Comparison of ENCODE assay signal across 23 mouse cellular contexts in the genomic region with DNA sequence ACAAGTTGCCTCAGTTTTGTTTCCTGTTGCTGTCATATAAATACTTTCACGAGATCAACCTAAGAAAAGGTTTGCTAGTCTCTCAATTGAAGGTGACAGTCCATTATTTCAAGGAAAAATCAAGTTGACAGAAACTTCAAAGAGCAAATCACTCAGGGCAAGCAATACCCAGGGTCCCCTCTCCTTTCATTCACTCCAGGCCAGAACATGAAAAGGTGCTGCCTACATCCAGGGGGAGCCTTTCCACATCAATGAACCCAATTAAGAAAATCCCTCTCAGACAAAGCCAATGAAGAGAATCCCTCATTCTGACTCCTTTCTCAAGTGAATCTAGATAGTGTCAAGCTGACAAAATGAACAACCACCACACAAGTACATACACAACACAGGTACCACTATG. TPM values are rescaled to one million over a fixed set of nuclear protein-coding genes. Genes with fewer than 3 reads are reported as not detected.
A peak's percentile ranks its signal among the peaks of the same experiment; 100 is the strongest.
DNase-seq lines count a peak whose midpoint lies in the region; ATAC-seq and TF ChIP-seq lines count a peak whose summit lies in the region.
"Had no signal": no experiment of that assay in that cellular context is flagged by ENCODE, and none has a peak within 500 bp of the region (broad histone marks: within the 10 kb centered on the region; RNA-seq: fewer than 3 reads in every experiment).

No protein-coding gene starts in this region.

- no peak for ATAC-seq in CD4-positive, CD25-positive, alpha-beta regulatory T cell, adult 4 months
- no peak for ATAC-seq in hindbrain, embryonic 13.5 days (ENCODE audit: low FRiP score)
- ATAC-seq: forebrain, embryonic 13.5 days; hindbrain, postnatal 0 days; intestine, embryonic 15.5 days had no signal

- peak overlapping the region; percentile 24; the same call in 1 of the 2 replicates for H3K27ac ChIP-seq in hindbrain, embryonic 10.5 days
- H3K27ac ChIP-seq in hindbrain, embryonic 13.5 days, result no peak overlapping the region
- H3K27ac ChIP-seq in heart, embryonic 10.5 days, result no peak overlapping the region
- H3K27ac ChIP-seq: embryonic facial prominence, embryonic 13.5 days; forebrain, embryonic 13.5 days; gastrocnemius, adult 2 months; heart, embryonic 13.5 days; hindbrain, embryonic 12.5 days; hindbrain, postnatal 0 days; intestine, embryonic 15.5 days had no signal

- H3K27me3 ChIP-seq in hindbrain, embryonic 10.5 days (ENCODE audit: insufficient read depth, poor library complexity, severe bottlenecking), result no peaks in the 10 kb centered on the region
- no peaks in the 10 kb centered on the region for H3K27me3 ChIP-seq in hindbrain, embryonic 13.5 days
- no peaks in the 10 kb centered on the region for H3K27me3 ChIP-seq in heart, embryonic 10.5 days (ENCODE audit: insufficient read depth, poor library complexity, severe bottlenecking)
- H3K27me3 ChIP-seq: CH12.LX; embryonic facial prominence, embryonic 13.5 days; forebrain, embryonic 13.5 days; hindbrain, embryonic 12.5 days; intestine, embryonic 15.5 days had no signal

- TF ChIP-seq CTCF in brain, embryonic 14.5 days (IDR thresholded peaks at IDR 0.05; ENCODE audit: borderline replicate concordance, extremely low read depth, insufficient read depth, insufficient read length), result no peak

- H3K9me3 ChIP-seq in hindbrain, embryonic 10.5 days, result no peaks in the 10 kb centered on the region
- H3K9me3 ChIP-seq in hindbrain, embryonic 13.5 days, result no peaks in the 10 kb centered on the region
- no peaks in the 10 kb centered on the region for H3K9me3 ChIP-seq in heart, embryonic 10.5 days
- H3K9me3 ChIP-seq: embryonic facial prominence, embryonic 13.5 days; forebrain, embryonic 13.5 days; heart, embryonic 13.5 days; hindbrain, embryonic 12.5 days; intestine, embryonic 15.5 days had no signal

- DNase-seq in CD4-positive, CD25-positive, alpha-beta regulatory T cell, adult 2 months (ENCODE audit: low read depth, low spot score), result peak; percentile 20
- DNase-seq in hindbrain, embryonic 10.5 days (ENCODE audit: low spot score), result no peak
- DNase-seq in brain, embryonic 14.5 days (ENCODE audit: low read depth), result peak; percentile 55
- DNase-seq in retina, postnatal 1 day, result peak; percentile 59
- DNase-seq in heart, embryonic 10.5 days (ENCODE audit: low spot score), result no peak
- DNase-seq: adrenal gland, adult 2 months; adrenal gland, postnatal 25 days; B cell, adult 2 months; cerebellum, adult 2 months; cerebellum, postnatal 14 days; gastrocnemius, adult 2 months; gastrocnemius, postnatal 25 days; heart, postnatal 36 days; kidney, adult 18-20 months had no signal

- TF ChIP-seq POLR2A in brain, embryonic 14.5 days (IDR thresholded peaks at IDR 0.05; ENCODE audit: borderline replicate concordance, extremely low read depth, insufficient read depth, insufficient read length, poor library complexity, severe bottlenecking), result no peak

- no peak overlapping the region for H3K9ac ChIP-seq in hindbrain, embryonic 13.5 days
- H3K9ac ChIP-seq: embryonic facial prominence, embryonic 13.5 days; forebrain, embryonic 13.5 days; heart, embryonic 13.5 days; hindbrain, embryonic 12.5 days; intestine, embryonic 15.5 days had no signal

- H3K4me2 ChIP-seq in hindbrain, embryonic 13.5 days, result no peak overlapping the region
- H3K4me2 ChIP-seq: embryonic facial prominence, embryonic 13.5 days; forebrain, embryonic 13.5 days; heart, embryonic 13.5 days; hindbrain, embryonic 12.5 days; intestine, embryonic 15.5 days had no signal

- no peak overlapping the region for H3K4me3 ChIP-seq in hindbrain, embryonic 10.5 days
- H3K4me3 ChIP-seq in hindbrain, embryonic 13.5 days, result no peak overlapping the region
- H3K4me3 ChIP-seq in heart, embryonic 10.5 days, result no peak overlapping the region
- H3K4me3 ChIP-seq: embryonic facial prominence, embryonic 13.5 days; forebrain, embryonic 13.5 days; gastrocnemius, adult 2 months; heart, embryonic 13.5 days; hindbrain, embryonic 12.5 days; intestine, embryonic 15.5 days had no signal

- peaks cover 28% of the 10 kb centered on the region for H3K4me1 ChIP-seq in hindbrain, embryonic 10.5 days (replicated peaks)
- H3K4me1 ChIP-seq in hindbrain, embryonic 13.5 days (replicated peaks), result peaks cover 21% of the 10 kb centered on the region
- peaks cover 15% of the 10 kb centered on the region for H3K4me1 ChIP-seq in heart, embryonic 10.5 days
- H3K4me1 ChIP-seq: intestine, embryonic 15.5 days had no signal

- H3K36me3 ChIP-seq in hindbrain, embryonic 10.5 days, result no peaks in the 10 kb centered on the region
- no peaks in the 10 kb centered on the region for H3K36me3 ChIP-seq in hindbrain, embryonic 13.5 days
- no peaks in the 10 kb centered on the region for H3K36me3 ChIP-seq in heart, embryonic 10.5 days
- H3K36me3 ChIP-seq: embryonic facial prominence, embryonic 13.5 days; heart, embryonic 13.5 days; hindbrain, embryonic 12.5 days; intestine, embryonic 15.5 days had no signal

- WGBS in hindbrain, embryonic 10.5 days, result 22% methylated on average over 1 of the region's 1 CpGs
- 14% methylated on average over 1 of the region's 1 CpGs for WGBS in hindbrain, embryonic 13.5 days
- WGBS in heart, embryonic 10.5 days, result 77% methylated on average over 1 of the region's 1 CpGs

RNA-seq across cellular contexts. Expression of gene Itgb8, which starts 2.5 kb away (rescaled TPM):
- polyA plus RNA-seq in CD4-positive, CD25-positive, alpha-beta regulatory T cell, adult 4 months (2017; shearing (Covaris generic)), result 10 to 100 TPM; 21.4 to 28.0 TPM
- polyA plus RNA-seq in hindbrain, embryonic 10.5 days (2016; fragmentation: Nextera tagmentation; extraction: Ambion mirVana), result 20.9 and 21.8 TPM in 2 replicates
- polyA plus RNA-seq in hindbrain, embryonic 13.5 days (2015; fragmentation: Nextera tagmentation; extraction: Ambion mirVana), result 11.9 and 12.4 TPM in 2 replicates
- 7.0 and 10.1 TPM in 2 replicates for polyA plus RNA-seq in brain, embryonic 14.5 days (2012; rRNA removed)
- polyA plus RNA-seq in heart, embryonic 10.5 days (2016; fragmentation: Nextera tagmentation; extraction: Ambion mirVana), result 4.3 and 4.4 TPM in 2 replicates

Comparison
In these comparisons a context has a peak if more than half of its experiments do, and no peak if none do; other contexts are left out.
1. DNase-seq: peak in CD4-positive, CD25-positive, alpha-beta regulatory T cell, adult 2 months (single experiment), brain, embryonic 14.5 days (single experiment) and retina, postnatal 1 day (single experiment); none in hindbrain, embryonic 10.5 days (single experiment) and heart, embryonic 10.5 days (single experiment).